Mouse (Mus musculus) heart, adult 2 months (tissue): ENCODE measurements at regions not wholly inside any gene's neighbourhood (a gene's known extent, or its start where the extent isn't known, plus 50 kb on each side); places are given as distances from the start of the nearest gene placed in this dataset.

ENCODE experiments used
- CTCF ChIP-seq: fragments of 200-600 bp; IDR thresholded peaks from 2 replicates; pipeline ENCODE4 v1.8.1; 2022; ENCODE audit warnings: antibody characterized with exemption, mild to moderate bottlenecking, moderate library complexity
- POLR2A ChIP-seq: fragments of 200-500 bp; IDR thresholded peaks from 2 replicates; pipeline ENCODE4 v1.6.1; 2011; ENCODE audit warnings: mild to moderate bottlenecking, low read depth, low read length, control low read depth; ENCODE audit not compliant: insufficient read depth

DNA sequence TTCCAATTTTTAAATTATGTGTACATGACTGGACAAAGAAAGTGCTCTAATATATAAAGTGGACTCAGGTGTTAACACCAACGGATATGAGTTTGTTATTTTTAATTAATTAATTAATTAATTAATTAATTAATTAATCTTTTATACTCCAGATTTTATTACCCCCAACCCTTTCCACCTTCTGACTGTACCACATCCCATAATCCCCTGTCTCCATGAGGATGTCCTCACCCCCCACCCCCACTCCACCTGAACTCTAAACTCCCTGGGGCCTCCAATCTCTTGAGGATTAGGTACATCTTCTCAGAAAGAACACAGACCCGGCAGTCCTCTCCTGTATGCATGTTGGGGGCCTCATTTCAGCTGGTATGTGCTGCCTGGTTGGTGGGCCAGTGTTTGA lies 182.8 kb downstream of the Rassf9 start:
- TF ChIP-seq CTCF (no peak), POLR2A (no peak)
